Mouse (Mus musculus) stomach, embryonic 16.5 days (tissue): Measurements from ENCODE around the gene Mtrr. TPM values are rescaled to one million over a fixed set of nuclear protein-coding genes. Genes with fewer than 3 reads are reported as not detected.
A peak's percentile ranks its signal among the peaks of the same experiment; 100 is the strongest.
"Not testable (repeated sequence)": the region's sequence is repeated elsewhere in the genome, so short reads cannot be mapped to it uniquely, and the experiment has no call there.

Source experiments
- ATAC-seq: fragments of 200-750 bp; cut with Nextera tagmentation; 2 replicates; pipeline ENCODE4 v1.8.0; 2017; ENCODE audit warnings: moderate number of reproducible peaks, moderate TSS enrichment; ENCODE audit not compliant: insufficient read depth, low FRiP score
- H3K27ac ChIP-seq: fragments of 300-500 bp; sonication (generic); 2 replicates; pipeline ENCODE4 v1.5.1; 2014; ENCODE audit warnings: low read length
- H3K27me3 ChIP-seq: fragments of 300-500 bp; sonication (generic); 2 replicates; pipeline ENCODE4 v1.6.1; 2014; ENCODE audit warnings: low read length, control low read depth, mixed read lengths; ENCODE audit not compliant: control insufficient read depth, insufficient read depth
- H3K36me3 ChIP-seq: fragments of 300-500 bp; sonication (generic); 2 replicates; pipeline ENCODE4 v1.6.1; 2014; ENCODE audit warnings: low read length; ENCODE audit not compliant: control insufficient read depth, insufficient read depth
- H3K4me1 ChIP-seq: fragments of 300-500 bp; sonication (generic); 2 replicates; pipeline ENCODE4 v1.6.1; 2014; ENCODE audit warnings: low read length, control low read depth, mixed read lengths; ENCODE audit not compliant: control insufficient read depth, insufficient read depth
- H3K4me2 ChIP-seq: fragments of 300-500 bp; sonication (generic); 2 replicates; pipeline ENCODE4 v1.6.1; 2014; ENCODE audit warnings: low read depth, low read length, mixed read lengths
- H3K4me3 ChIP-seq: fragments of 300-500 bp; sonication (generic); replicated peaks from 2 replicates; pipeline ENCODE4 v1.5.1; 2014; ENCODE audit warnings: mild to moderate bottlenecking, low read length
- H3K9ac ChIP-seq: fragments of 300-500 bp; sonication (generic); 2 replicates; pipeline ENCODE4 v1.6.1; 2014; ENCODE audit warnings: low read length
- H3K9me3 ChIP-seq: fragments of 300-500 bp; sonication (generic); replicated peaks from 2 replicates; pipeline ENCODE4 v1.6.1; 2016; ENCODE audit warnings: low read length, control low read depth; ENCODE audit not compliant: control insufficient read depth
- WGBS: fragments of 180-500 bp; shearing (Covaris S2); extraction: QIAGEN DNeasy Blood & Tissue Kit; methylation state at CpG from one replicate; pipeline ENCODE4 v1.1.7; 2014; 5-methylcytosine and 5-hydroxymethylcytosine counted together
- polyA plus RNA-seq: library from polyadenylated mRNA; unstranded; fragments of >200 nt; fragmentation: Nextera tagmentation; extraction: Ambion mirVana; gene quantifications from 2 replicates; pipeline ENCODE4 v1.2.1, GENCODE M21; 2015

The Mtrr gene
- polyA plus RNA-seq, 1 experiment from 2014 or later: 15.8 TPM

- H3K4me1 ChIP-seq: no peaks in the 10 kb centered on the region; the same call in 1 of the 2 replicates
- H3K9ac ChIP-seq: 0 out of 2 replicates have a peak overlapping the region, but pooled peaks have one; percentile 32
- no peak overlapping the region for H3K4me2 ChIP-seq
- H3K27ac ChIP-seq: peak overlapping the region; percentile 56
- WGBS: 66% methylated on average over 10 of the region's 10 CpGs
- ATAC-seq: peak; percentile 49; the same call in 1 of the 2 replicates
- no peaks in the 10 kb centered on the region for H3K27me3 ChIP-seq
- peaks cover 10% of the 10 kb centered on the region for H3K36me3 ChIP-seq
- no peak overlapping the region for H3K4me3 ChIP-seq
- no peaks in the 10 kb centered on the region for H3K9me3 ChIP-seq
Observed at GRCm38 (mm10) chr13:68572966-68573913, 8.7 kb downstream of the Mtrr start.

- WGBS: 78% methylated on average over 19 of the region's 19 CpGs
- H3K27ac ChIP-seq: peak overlapping the region; percentile 56; the same call in 1 of the 2 replicates
- no peak for ATAC-seq
Observed at GRCm38 (mm10) chr13:68572247-68572646, 9.7 kb downstream of the Mtrr start.

GRCm38 (mm10) chr13:68569589-68570336, 12.2 kb downstream of the Mtrr start:
- 54% methylated on average over 17 of the region's 17 CpGs for WGBS
- peaks cover 21% of the 10 kb centered on the region for H3K36me3 ChIP-seq

More at GRCm38 (mm10) chr13:68572247-68572646, 9.7 kb downstream of the Mtrr start:
- no peak overlapping the region for H3K9ac ChIP-seq
- H3K9me3 ChIP-seq: no peaks in the 10 kb centered on the region
- no peaks in the 10 kb centered on the region for H3K27me3 ChIP-seq
- peaks cover 10% of the 10 kb centered on the region for H3K36me3 ChIP-seq
- H3K4me1 ChIP-seq: no peaks in the 10 kb centered on the region; the same call in 1 of the 2 replicates
- no peak overlapping the region for H3K4me3 ChIP-seq
- H3K4me2 ChIP-seq: no peak overlapping the region

GRCm38 (mm10) chr13:68568548-68568947, 13.4 kb downstream of the Mtrr start:
- Histone ChIP-seq H3K27ac (no peak overlapping the region), H3K4me2 (no peak overlapping the region), H3K9me3 (no peaks in the 10 kb centered on the region), H3K9ac (no peak overlapping the region), H3K4me1 (no peaks in the 10 kb centered on the region; the same call in 1 of the 2 replicates), H3K36me3 (peaks cover 29% of the 10 kb centered on the region), H3K27me3 (no peaks in the 10 kb centered on the region), H3K4me3 (no peak overlapping the region)
- ATAC-seq: no peak
- 92% methylated on average over 11 of the region's 11 CpGs for WGBS

More at GRCm38 (mm10) chr13:68569589-68570336, 12.2 kb downstream of the Mtrr start:
- H3K4me3 ChIP-seq: no peak overlapping the region
- H3K27me3 ChIP-seq: no peaks in the 10 kb centered on the region
- no peaks in the 10 kb centered on the region for H3K9me3 ChIP-seq
- ATAC-seq: no peak
- 0 out of 2 replicates have a peak overlapping the region, but pooled peaks have one; percentile 1 for H3K4me2 ChIP-seq
- H3K27ac ChIP-seq: no peak overlapping the region
- no peaks in the 10 kb centered on the region; the same call in 1 of the 2 replicates for H3K4me1 ChIP-seq
- H3K9ac ChIP-seq: no peak overlapping the region

GRCm38 (mm10) chr13:68568110-68568509, 13.8 kb downstream of the Mtrr start:
- Histone ChIP-seq H3K9me3 (no peaks in the 10 kb centered on the region), H3K4me2 (no peak overlapping the region), H3K27me3 (no peaks in the 10 kb centered on the region), H3K36me3 (peaks cover 29% of the 10 kb centered on the region), H3K4me3 (no peak overlapping the region), H3K4me1 (no peaks in the 10 kb centered on the region; the same call in 1 of the 2 replicates), H3K27ac (no peak overlapping the region), H3K9ac (no peak overlapping the region)
- 93% methylated on average over 9 of the region's 9 CpGs for WGBS
- ATAC-seq: no peak

- not testable (repeated sequence) for H3K27ac ChIP-seq, H3K4me3 ChIP-seq, H3K36me3 ChIP-seq, H3K9me3 ChIP-seq, ATAC-seq, H3K9ac ChIP-seq, H3K4me1 ChIP-seq, H3K27me3 ChIP-seq, H3K4me2 ChIP-seq
- 18% methylated on average over 4 of the region's 6 CpGs for WGBS
Observed at GRCm38 (mm10) chr13:68553391-68553790, 28.6 kb downstream of the Mtrr start.

Other genes with a start within 250 kb of the Mtrr start
- 27.5 and 30.8 TPM in 2 replicates for gene Fastkd3, start 85 bp upstream of the Mtrr start, polyA plus RNA-seq
- gene 1700001L19Rik, start 15.3 kb upstream of the Mtrr start, polyA plus RNA-seq: 0.20 and 0.63 TPM in 2 replicates